Mouse (Mus musculus) intestine, embryonic 16.5 days (tissue): Measurements from ENCODE around the gene Smim14. TPM values are rescaled to one million over a fixed set of nuclear protein-coding genes. Genes with fewer than 3 reads are reported as not detected.
"Not testable (repeated sequence)": the region's sequence is repeated elsewhere in the genome, so short reads cannot be mapped to it uniquely, and the experiment has no call there.

Source experiments
- ATAC-seq: fragments of 200-750 bp; cut with Nextera tagmentation; 2 replicates; pipeline ENCODE4 v1.8.0; 2017; ENCODE audit warnings: moderate TSS enrichment, moderate library complexity
- H3K27ac ChIP-seq: fragments of 300-500 bp; sonication (generic); 2 replicates; pipeline ENCODE4 v1.5.1; 2014; ENCODE audit warnings: mild to moderate bottlenecking, low read length
- H3K27me3 ChIP-seq: fragments of 300-500 bp; sonication (generic); replicated peaks from 2 replicates; pipeline ENCODE4 v1.6.1; 2014; ENCODE audit warnings: low read length, control low read depth, mixed read lengths; ENCODE audit not compliant: control insufficient read depth, insufficient read depth
- H3K36me3 ChIP-seq: fragments of 300-500 bp; sonication (generic); 2 replicates; pipeline ENCODE4 v1.6.1; 2014; ENCODE audit warnings: low read length, control low read depth; ENCODE audit not compliant: control insufficient read depth, insufficient read depth
- H3K4me1 ChIP-seq: fragments of 300-500 bp; sonication (generic); 2 replicates; pipeline ENCODE4 v1.6.1; 2014; ENCODE audit warnings: low read length, control low read depth, mixed read lengths; ENCODE audit not compliant: control insufficient read depth, insufficient read depth
- H3K4me2 ChIP-seq: fragments of 300-500 bp; sonication (generic); 2 replicates; pipeline ENCODE4 v1.6.1; 2014; ENCODE audit warnings: low read depth, low read length, control low read depth
- H3K4me3 ChIP-seq: fragments of 300-500 bp; sonication (generic); 2 replicates; pipeline ENCODE4 v1.5.1; 2014; ENCODE audit warnings: mild to moderate bottlenecking, low read length
- H3K9ac ChIP-seq: fragments of 300-500 bp; sonication (generic); 2 replicates; pipeline ENCODE4 v1.6.1; 2014; ENCODE audit warnings: low read depth, low read length
- H3K9me3 ChIP-seq: fragments of 300-500 bp; sonication (generic); 2 replicates; pipeline ENCODE4 v1.6.1; 2016; ENCODE audit warnings: low read length, control low read depth; ENCODE audit not compliant: control insufficient read depth
- WGBS: fragments of 180-500 bp; shearing (Covaris S2); extraction: QIAGEN DNeasy Blood & Tissue Kit; methylation state at CpG from one replicate; pipeline ENCODE4 v1.1.7; 2014; 5-methylcytosine and 5-hydroxymethylcytosine counted together
- polyA plus RNA-seq: library from polyadenylated mRNA; unstranded; fragments of >200 nt; fragmentation: Nextera tagmentation; extraction: Ambion mirVana; gene quantifications from 2 replicates; pipeline ENCODE4 v1.2.1, GENCODE M21; 2015

Gene Smim14
- polyA plus RNA-seq, 1 experiment from 2014 or later = 153 TPM

- H3K4me3 ChIP-seq = no peak overlapping the region
- WGBS = 87% methylated on average over 2 of the region's 2 CpGs
- no peaks in the 10 kb centered on the region for H3K4me1 ChIP-seq
- H3K9ac ChIP-seq = no peak overlapping the region
- no peaks in the 10 kb centered on the region for H3K36me3 ChIP-seq
- no peak for ATAC-seq
- H3K27me3 ChIP-seq = no peaks in the 10 kb centered on the region
- no peaks in the 10 kb centered on the region for H3K9me3 ChIP-seq
- H3K27ac ChIP-seq = no peak overlapping the region
- no peak overlapping the region for H3K4me2 ChIP-seq
Measured at GRCm38 (mm10) chr5:65544616-65545015, 7.6 kb upstream of the Smim14 start.

GRCm38 (mm10) chr5:65543491-65543890 lies 6.5 kb upstream of the Smim14 start:
- Histone ChIP-seq H3K4me2 (no peak overlapping the region), H3K9me3 (no peaks in the 10 kb centered on the region), H3K9ac (no peak overlapping the region), H3K36me3 (no peaks in the 10 kb centered on the region), H3K4me3 (no peak overlapping the region), H3K4me1 (peaks cover 3% of the 10 kb centered on the region; the same call in 1 of the 2 replicates), H3K27ac (no peak overlapping the region), H3K27me3 (no peaks in the 10 kb centered on the region)
- WGBS = 93% methylated on average over 1 of the region's 1 CpGs
- no peak for ATAC-seq

GRCm38 (mm10) chr5:65541889-65542288 lies 4.9 kb upstream of the Smim14 start:
- no peak overlapping the region for H3K4me3 ChIP-seq
- H3K9ac ChIP-seq = no peak overlapping the region
- H3K27ac ChIP-seq = no peak overlapping the region
- no peak for ATAC-seq
- H3K9me3 ChIP-seq = no peaks in the 10 kb centered on the region
- no peak overlapping the region for H3K4me2 ChIP-seq
- no peaks in the 10 kb centered on the region for H3K27me3 ChIP-seq
- no peaks in the 10 kb centered on the region for H3K36me3 ChIP-seq
- 86% methylated on average over 3 of the region's 3 CpGs for WGBS
- peaks cover 3% of the 10 kb centered on the region; the same call in 1 of the 2 replicates for H3K4me1 ChIP-seq

GRCm38 (mm10) chr5:65539786-65540185 lies 2.8 kb upstream of the Smim14 start:
- no peak overlapping the region for H3K27ac ChIP-seq
- no peak for ATAC-seq
- no peaks in the 10 kb centered on the region for H3K27me3 ChIP-seq
- no peak overlapping the region for H3K4me3 ChIP-seq
- WGBS = 89% methylated on average over 3 of the region's 3 CpGs
- H3K9me3 ChIP-seq = no peaks in the 10 kb centered on the region
- peaks cover 3% of the 10 kb centered on the region; the same call in 1 of the 2 replicates for H3K4me1 ChIP-seq
- H3K4me2 ChIP-seq = no peak overlapping the region
- no peaks in the 10 kb centered on the region for H3K36me3 ChIP-seq
- H3K9ac ChIP-seq = no peak overlapping the region

GRCm38 (mm10) chr5:65538829-65539228 lies 1.8 kb upstream of the Smim14 start:
- H3K36me3 ChIP-seq = no peaks in the 10 kb centered on the region
- ATAC-seq = no peak
- peaks cover 3% of the 10 kb centered on the region; the same call in 1 of the 2 replicates for H3K4me1 ChIP-seq
- H3K4me2 ChIP-seq = peak overlapping the region; percentile 52
- no peaks in the 10 kb centered on the region for H3K9me3 ChIP-seq
- 30% methylated on average over 4 of the region's 4 CpGs for WGBS
- H3K9ac ChIP-seq = peak overlapping the region; percentile 37; the same call in 1 of the 2 replicates
- H3K4me3 ChIP-seq = peak overlapping the region; percentile 34
- no peaks in the 10 kb centered on the region for H3K27me3 ChIP-seq
- H3K27ac ChIP-seq = no peak overlapping the region

GRCm38 (mm10) chr5:65538121-65538520 lies 1.1 kb upstream of the Smim14 start:
- 0% methylated on average over 4 of the region's 4 CpGs for WGBS

GRCm38 (mm10) chr5:65537420-65538071 lies 562 bp upstream of the Smim14 start:
- H3K9me3 ChIP-seq = no peaks in the 10 kb centered on the region
- peak; percentile 73 for ATAC-seq
- H3K4me2 ChIP-seq = peak overlapping the region; percentile 79
- H3K4me1 ChIP-seq = peaks cover 3% of the 10 kb centered on the region; the same call in 1 of the 2 replicates
- peak overlapping the region; percentile 97 for H3K9ac ChIP-seq
- H3K27me3 ChIP-seq = no peaks in the 10 kb centered on the region
- peak overlapping the region; percentile 97 for H3K27ac ChIP-seq
- H3K4me3 ChIP-seq = peak overlapping the region; percentile 94
- no peaks in the 10 kb centered on the region for H3K36me3 ChIP-seq
- under 1% methylated on average over 59 of the region's 59 CpGs for WGBS

More at GRCm38 (mm10) chr5:65538121-65538520, 1.1 kb upstream of the Smim14 start:
- peaks cover 3% of the 10 kb centered on the region; the same call in 1 of the 2 replicates for H3K4me1 ChIP-seq
- no peaks in the 10 kb centered on the region for H3K27me3 ChIP-seq
- peak overlapping the region; percentile 97 for H3K9ac ChIP-seq
- no peak for ATAC-seq
- H3K27ac ChIP-seq = peak overlapping the region; percentile 97
- peak overlapping the region; percentile 79 for H3K4me2 ChIP-seq
- peak overlapping the region; percentile 94 for H3K4me3 ChIP-seq
- no peaks in the 10 kb centered on the region for H3K9me3 ChIP-seq
- H3K36me3 ChIP-seq = no peaks in the 10 kb centered on the region

GRCm38 (mm10) chr5:65536068-65536465 lies 917 bp downstream of the Smim14 start:
- H3K36me3 ChIP-seq, H3K27me3 ChIP-seq, H3K9me3 ChIP-seq, H3K4me1 ChIP-seq, ATAC-seq: not testable (repeated sequence)
- 80% methylated on average over 10 of the region's 10 CpGs for WGBS
- peak overlapping the region; percentile 94 for H3K4me3 ChIP-seq
- H3K4me2 ChIP-seq = peak overlapping the region; percentile 48
- H3K9ac ChIP-seq = peak overlapping the region; percentile 97
- H3K27ac ChIP-seq = peak overlapping the region; percentile 97

- WGBS = 68% methylated on average over 5 of the region's 5 CpGs
- Histone ChIP-seq H3K4me3 (no peak overlapping the region), H3K4me1 (peaks cover 3% of the 10 kb centered on the region; the same call in 1 of the 2 replicates), H3K4me2 (no peak overlapping the region), H3K9ac (no peak overlapping the region), H3K36me3 (no peaks in the 10 kb centered on the region), H3K27me3 (no peaks in the 10 kb centered on the region), H3K9me3 (no peaks in the 10 kb centered on the region), H3K27ac (no peak overlapping the region)
- no peak for ATAC-seq
Measured at GRCm38 (mm10) chr5:65535457-65536067, 1.4 kb downstream of the Smim14 start.
